Mouse (Mus musculus): Measurements from ENCODE around the gene Sgf29. TPM values are rescaled to one million over a fixed set of nuclear protein-coding genes. Genes with fewer than 3 reads are reported as not detected.

Gene Sgf29
- total RNA-seq, 2 experiments from 2014 or later = 31.1 to 35.4 TPM

DNA sequence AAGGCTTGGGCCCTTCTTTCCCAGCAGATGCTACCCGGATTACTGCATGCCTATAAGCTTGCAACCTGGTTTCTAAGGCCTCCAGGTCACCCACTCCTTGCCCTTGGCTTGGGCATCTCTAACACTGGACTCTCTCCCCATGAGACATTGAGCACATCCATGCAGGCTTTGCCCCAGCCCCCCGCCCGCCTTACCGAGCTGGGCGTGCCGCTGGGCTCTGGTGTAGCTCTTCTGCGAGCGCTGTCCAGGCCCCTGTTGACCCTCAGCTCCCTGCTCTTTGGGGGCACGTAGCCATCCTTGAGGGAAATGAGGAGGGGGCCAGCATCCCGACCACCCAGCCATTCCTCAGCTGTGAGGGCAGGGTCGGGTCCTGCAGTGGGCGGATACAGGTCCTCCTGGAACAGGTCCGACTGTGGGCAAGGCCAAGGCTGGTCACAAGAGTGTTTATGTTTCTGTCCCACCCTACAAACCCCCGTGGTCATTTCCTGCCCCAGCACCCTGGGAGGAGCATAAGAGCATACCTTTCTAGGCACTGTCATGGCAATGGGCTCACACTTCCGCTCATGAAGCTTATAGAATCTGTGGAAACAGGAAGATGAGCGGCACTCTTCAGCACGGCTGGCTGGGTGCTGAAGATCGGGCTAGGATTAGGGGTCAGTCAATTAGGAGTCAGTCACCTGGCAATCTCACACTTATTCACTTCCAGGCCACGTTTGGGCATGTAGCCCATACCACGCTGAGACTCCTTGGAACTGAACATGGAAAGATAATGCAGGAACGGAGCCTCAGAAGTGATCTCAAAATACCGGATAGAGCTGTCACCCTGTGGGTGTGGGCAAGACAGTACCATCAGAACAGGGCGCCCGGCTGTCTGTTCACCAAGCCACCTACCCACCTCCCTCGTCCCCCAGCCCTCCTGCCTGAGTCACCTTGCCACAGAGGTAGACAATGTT lies 51.2 kb downstream of the Sgf29 start:
- no peak for DNase-seq (ENCODE audit: low spot score in 2 of 2)
- intact Hi-C loops (cut with DNase I) = loop anchor here (5.0 kb wide), 1 partner anchor 77 kb away; the partner anchor contains the start of gene Ypel3

DNA sequence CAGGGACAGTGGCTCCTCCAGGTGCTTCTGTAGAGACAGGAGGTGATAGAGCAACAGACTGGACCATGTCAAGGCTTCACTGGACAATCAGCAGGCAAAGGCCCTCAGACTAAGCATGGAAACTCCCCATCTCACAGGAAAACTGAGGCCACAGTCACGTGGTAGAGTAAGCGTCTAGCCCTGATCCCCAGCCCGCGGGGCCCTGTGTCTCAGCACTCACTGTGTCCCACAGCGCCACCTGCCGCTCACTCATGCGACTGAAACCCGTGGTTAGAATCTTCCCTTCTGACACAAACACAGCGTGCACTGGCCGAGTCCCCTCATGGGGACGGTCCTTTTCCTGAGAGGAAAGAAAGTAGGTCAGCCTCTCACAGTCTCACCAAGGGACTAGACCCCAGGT lies 52.0 kb downstream of the Sgf29 start:
- intact Hi-C loops (cut with DNase I) = loop anchor here (5.0 kb wide), 1 partner anchor 76 kb away; the partner anchor contains the start of gene Ypel3
- DNase-seq (ENCODE audit: low spot score in 2 of 2) = peak; percentile 93 to 95

DNA sequence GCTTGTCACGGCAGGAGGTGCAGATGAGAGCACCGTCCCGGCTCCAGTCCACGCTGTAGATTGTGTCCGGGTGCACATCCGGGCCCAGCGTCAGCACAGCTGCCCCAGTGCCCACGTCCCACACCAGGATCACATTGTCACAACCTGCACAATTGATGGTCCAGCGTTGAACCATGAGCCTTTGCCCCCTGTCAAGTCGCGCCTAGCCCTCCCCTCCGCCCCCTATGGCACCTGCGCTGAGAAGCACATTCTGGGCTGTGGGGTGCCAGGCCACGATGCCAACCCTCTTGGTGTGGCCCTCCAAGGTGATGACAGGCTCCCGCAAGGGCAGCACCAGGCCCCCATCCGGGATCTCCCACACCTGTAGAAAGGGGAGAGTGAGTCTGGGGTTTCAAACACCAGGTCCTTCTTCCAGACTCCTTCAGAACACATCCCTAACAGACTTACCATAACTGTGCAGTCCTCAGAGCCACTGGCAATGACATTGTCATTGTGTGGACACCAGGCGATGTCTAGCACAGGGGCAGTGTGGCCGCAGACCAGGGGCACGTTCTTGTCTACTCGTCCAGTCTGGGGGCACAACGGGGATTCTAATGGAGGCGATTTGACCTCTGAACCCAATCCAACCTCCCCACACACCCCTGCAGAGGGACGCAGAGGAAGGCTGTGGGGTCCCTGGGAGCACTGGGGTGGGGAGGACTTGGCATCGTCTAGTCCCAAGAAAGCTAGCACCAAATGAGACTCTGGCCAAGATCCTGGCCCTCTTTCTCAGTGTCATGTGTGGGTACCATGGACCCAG lies 52.6 kb downstream of the Sgf29 start:
- DNase-seq (ENCODE audit: low spot score in 2 of 2) = no peak
- intact Hi-C loops (cut with DNase I) = loop anchor here (5.0 kb wide), 1 partner anchor 76 kb away; the partner anchor contains the start of gene Ypel3

DNA sequence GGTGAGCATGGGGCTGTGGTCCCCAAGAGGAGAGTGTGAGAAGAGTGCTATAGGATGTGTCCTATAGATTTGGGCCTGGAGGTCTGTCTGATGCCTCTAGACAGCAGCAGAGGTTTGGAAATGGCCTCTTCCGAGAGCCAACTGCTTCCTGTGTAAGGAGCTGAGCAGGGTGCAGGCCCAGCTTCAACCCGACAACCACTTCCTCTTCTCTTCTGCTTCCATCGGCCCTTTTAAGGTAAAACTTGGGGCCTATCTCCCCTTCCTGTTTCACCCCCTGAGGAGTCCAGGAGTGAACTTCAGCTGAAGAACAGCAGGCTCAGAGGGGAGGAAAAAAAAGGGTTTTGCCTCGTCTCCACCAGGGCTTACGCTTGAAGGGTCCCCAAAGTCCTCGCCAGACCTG lies 53.2 kb downstream of the Sgf29 start:
- intact Hi-C loops (cut with DNase I) = loop anchor here (5.0 kb wide), 1 partner anchor 75 kb away; the partner anchor contains the start of gene Ypel3
- DNase-seq (ENCODE audit: low spot score in 2 of 2) = peak in 1 of 2 experiments; percentile 41

DNA sequence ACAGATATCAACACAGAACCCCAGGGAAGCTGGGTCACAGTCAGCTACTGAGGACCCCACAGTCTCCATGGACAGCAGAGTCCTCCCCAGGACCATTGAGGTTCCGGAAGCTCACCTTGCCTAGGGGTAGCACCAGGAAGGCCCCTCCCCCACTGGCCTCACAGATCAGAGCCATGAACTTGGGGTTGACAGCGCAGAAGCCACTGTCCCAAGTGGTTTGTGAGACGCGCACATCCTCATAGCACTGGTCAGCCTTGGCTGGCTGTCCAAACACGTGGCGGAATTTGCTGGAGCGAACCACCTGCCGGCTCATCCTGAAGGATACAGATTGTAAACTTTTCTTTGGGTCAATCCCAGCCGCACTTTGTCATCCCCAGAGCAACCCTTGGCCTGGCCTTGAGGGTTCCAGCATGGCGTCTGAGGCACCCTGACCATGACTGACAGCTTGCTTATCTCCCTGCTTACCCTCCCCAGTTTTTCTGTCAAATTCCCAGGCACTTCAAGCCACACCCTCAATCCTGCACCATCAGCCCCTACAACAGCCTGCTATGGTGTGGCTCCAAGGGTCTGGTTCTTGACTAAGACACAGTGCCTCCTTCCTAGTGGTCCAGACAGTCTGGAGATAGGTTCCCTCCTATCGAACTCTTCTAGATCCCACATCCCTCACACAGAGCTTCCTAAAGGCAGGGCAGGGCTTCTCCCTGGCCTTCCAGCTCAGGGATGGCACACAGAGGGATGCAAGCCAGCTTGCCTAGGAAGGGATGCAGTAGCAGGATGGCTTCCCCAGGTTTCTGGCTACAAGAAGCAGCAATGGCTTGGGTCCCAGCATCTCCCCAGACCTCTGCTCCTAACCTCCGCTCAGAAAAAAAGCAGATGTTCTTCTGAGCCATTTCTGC lies 54.0 kb downstream of the Sgf29 start:
- intact Hi-C loops (cut with DNase I) = loop anchor here (5.0 kb wide), 1 partner anchor 74 kb away; the partner anchor contains the start of gene Ypel3
- DNase-seq (ENCODE audit: low spot score in 2 of 2) = peak in 1 of 2 experiments; percentile 33

DNA sequence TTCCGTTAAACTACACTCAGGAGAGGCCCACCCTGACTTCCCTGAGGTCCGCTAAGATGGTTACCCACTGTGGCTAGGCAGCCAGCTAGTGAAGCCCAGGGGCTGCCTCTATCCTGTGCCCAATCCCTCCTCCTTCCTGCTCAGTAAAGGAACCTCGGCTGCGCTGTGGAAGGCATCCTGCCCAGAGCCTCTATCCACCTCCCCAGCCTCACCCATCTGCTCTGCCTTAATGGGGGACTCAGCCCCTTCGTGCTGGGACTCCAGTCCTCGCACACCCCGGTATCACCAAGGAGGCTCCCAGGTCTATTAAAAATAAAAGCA lies 54.6 kb downstream of the Sgf29 start:
- DNase-seq (ENCODE audit: low spot score in 2 of 2) = peak in 1 of 2 experiments; percentile 62
- intact Hi-C loops (cut with DNase I) = loop anchor here (1.0 to 5.0 kb wide), 4 partner anchors 36 to 95 kb away; partner anchors contain the start of gene Ypel3

DNA sequence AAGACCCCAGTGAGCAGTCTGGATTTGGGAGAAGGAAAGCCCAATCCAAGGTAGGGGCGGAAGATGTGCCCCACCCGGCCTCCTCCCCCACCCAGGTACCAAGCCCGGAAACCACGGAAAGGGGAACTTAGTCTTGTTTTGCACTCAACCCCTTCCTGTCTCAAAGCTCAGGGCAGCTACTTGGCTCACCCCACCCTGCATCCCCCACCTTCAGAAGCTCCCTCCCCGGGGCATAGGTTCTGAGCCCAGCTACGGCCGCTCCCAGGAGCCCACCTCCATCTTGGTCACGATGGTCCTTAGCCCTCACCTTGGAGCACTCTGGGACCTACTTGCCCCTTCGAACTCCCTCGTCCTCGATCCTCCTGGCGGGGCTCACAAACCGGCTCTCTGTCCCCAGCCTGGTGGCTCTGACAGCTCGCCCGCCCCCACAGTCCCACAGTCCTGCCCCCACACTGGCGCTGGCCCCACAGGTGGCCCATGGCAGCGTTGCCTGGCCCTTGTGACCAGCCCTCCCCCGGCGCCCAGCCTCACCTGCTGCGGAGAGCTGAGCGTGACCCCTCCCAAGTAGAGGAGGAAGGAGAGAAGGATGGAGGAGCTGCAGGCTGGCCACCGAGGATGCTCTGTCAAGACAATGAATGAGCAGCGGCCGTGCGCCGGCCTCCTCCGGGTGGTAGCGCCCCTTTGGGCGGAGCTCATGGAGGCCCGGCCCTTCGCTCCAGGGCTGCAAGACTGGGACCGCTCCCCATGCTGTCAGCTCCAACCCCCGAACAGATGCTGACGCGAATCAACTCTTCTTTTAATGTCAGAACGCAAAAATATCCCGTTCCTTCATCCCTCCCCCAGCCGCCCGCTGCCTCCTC lies 55.2 kb downstream of the Sgf29 start:
- intact Hi-C loops (cut with DNase I) = loop anchor here (1.0 to 5.0 kb wide), 4 partner anchors 35 to 94 kb away; partner anchors contain the start of gene Ypel3
- peak; percentile 92 to 97 for DNase-seq (ENCODE audit: low spot score in 2 of 2)

DNA sequence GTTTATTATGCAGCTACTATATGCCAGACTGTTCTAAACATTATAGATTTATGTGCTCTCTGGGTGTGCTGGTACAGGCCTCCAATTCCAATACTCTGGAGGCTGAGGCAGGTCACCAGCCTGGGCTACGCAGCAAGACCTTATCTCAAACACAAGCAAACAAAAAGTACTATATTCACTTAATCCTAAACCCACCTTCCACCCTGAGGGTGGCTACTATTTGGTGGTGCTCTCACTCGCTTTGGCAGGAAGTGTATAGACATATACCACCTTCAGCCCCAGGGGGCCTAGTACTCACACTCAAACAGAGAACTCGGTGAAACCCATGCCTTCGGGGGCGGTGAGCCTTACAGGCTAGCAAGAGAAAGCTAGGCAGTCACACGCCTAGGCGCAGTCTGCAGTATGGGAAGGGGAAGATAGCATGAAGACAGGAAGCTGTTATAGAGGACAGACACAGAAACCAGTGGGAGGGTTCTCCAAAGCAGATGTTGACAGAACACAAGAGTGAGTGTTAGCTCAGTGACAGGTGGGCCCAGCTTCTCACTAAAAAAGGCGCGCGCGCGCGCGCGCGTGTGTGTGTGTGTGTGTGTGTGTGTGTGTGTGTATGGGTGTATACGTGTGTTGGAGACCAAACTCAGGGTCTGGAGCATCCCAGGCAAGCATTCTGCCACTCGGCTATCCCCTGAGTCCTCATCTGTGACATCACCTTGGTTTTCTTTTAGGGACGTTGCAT lies 58.5 kb downstream of the Sgf29 start, which contains the start of gene Coro1a:
Gene Coro1a, minus strand, starts transcription at position 346 of the 733 bp plus-strand sequence.
- DNase-seq (ENCODE audit: low spot score in 2 of 2) = peak in 1 of 2 experiments; percentile 46
- intact Hi-C loops (cut with DNase I) = no loop called here

DNA sequence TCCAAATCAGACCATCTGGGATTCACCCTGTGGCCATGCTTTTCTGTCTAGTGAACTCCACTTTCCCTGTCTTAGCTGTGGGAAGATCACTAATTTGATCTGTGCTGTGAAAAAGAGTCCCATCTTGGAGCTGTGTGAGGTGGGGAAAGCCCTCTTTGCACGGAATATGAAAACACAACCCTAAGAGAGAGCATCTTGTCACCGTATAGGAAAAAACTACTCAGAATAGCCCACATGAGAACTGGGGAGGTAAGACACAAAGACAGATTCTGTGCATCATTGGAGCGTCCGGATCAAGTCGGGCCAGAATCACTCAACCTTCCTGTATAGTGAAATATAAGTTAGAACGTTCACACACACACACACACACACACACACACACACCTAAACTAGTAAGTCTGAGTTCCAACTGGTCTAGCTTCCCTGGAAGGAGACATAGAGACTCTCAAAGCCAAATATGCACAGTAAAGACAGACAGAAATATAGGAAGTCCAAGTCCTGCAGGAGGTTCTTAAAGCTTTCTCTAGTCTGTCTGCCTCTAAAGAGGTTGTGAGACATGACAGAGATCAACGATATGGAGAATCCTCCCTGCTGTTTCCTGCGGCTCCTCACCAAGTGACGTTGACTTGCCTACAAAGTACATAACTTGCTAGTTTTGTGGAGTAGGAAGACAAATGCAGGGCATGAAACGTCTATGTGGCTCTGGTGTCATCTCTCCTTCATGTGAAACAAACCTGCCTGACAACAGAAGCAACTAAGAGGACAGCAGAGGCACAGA lies 59.3 kb downstream of the Sgf29 start:
- intact Hi-C loops (cut with DNase I) = no loop called here
- no peak for DNase-seq (ENCODE audit: low spot score in 2 of 2)

DNA sequence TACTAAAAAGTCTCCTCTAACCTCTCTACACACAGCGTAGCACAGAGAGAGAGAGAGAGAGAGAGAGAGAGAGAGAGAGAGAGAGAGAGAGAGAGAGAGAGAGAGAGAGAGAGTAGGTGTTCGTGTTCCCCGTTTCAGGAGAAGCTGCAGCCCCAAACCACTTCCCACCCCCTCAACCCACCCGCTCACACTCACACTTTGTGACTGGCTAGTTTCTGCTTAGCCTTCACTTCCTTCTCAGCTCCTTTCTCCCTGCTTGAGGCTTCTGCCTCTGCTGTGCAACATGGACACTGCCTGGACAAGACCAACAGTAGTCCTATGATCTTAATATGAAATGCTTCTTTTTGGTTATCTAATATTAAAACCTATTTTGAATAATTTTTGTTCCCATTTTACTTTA lies 61.2 kb downstream of the Sgf29 start:
- DNase-seq (ENCODE audit: low spot score in 2 of 2) = no peak
- intact Hi-C loops (cut with DNase I) = no loop called here

DNA sequence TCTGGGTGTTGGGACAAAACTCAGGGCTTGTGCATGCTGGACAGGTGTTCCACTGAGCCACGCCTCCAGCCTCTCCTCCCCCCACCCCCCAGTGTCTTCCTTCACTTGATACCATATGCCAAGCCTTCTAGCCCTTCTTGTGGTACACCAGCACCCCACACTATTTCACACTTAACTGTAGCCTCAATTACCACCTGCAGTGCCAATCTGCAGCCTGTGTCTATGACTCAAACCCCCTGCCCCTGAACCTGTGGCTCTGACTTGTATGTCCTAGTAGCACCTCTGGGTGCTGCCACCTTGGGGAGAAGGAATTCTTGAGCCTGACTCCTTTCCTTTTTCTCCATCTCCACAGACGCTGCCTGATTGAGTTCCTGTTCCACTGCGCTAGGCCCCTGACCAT lies 62.8 kb downstream of the Sgf29 start:
- intact Hi-C loops (cut with DNase I) = no loop called here

DNA sequence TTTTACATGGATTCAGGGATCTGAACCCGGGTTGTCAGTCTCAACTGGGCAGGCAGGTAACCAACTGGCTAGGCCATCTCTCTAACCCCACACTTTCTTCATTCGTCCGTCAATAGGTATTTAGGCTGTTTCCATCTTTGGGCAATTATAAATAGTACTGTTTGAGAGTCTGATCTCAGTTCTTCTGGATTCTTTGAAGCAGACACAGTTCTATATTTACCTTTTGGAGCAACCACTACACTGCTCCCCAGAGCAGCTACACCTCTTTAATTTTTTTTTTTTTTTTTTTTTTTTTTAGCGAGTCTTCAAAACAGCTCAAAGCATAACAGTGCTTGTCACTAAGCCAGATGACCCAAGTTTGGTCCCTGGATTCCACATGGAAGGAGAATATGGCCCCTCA lies 66.6 kb downstream of the Sgf29 start:
- DNase-seq (ENCODE audit: low spot score in 2 of 2) = no peak
- intact Hi-C loops (cut with DNase I) = no loop called here

More for the DNA sequence above, 62.8 kb downstream of the Sgf29 start:
- no peak for DNase-seq (ENCODE audit: low spot score in 2 of 2)

DNA sequence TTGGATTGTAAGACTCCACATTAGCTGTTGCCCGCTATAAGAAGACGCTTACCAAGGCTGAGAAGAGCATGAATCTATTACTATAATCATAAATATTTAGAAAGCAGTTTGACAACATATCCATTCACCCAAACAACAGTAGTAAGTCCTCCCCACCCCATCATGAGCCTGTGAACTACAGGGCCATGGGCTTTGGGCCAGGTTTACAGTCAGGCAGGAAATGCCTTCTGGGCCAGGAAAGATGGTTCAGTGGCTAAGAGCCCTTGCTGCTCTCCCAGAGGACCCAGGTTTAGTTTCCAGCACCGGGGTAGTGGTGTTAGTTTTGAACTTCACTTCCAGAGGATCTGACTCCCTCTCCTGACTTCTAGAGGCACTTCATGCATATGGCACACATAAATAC lies 68.5 kb downstream of the Sgf29 start:
- intact Hi-C loops (cut with DNase I) = no loop called here
- no peak for DNase-seq (ENCODE audit: low spot score in 2 of 2)

DNA sequence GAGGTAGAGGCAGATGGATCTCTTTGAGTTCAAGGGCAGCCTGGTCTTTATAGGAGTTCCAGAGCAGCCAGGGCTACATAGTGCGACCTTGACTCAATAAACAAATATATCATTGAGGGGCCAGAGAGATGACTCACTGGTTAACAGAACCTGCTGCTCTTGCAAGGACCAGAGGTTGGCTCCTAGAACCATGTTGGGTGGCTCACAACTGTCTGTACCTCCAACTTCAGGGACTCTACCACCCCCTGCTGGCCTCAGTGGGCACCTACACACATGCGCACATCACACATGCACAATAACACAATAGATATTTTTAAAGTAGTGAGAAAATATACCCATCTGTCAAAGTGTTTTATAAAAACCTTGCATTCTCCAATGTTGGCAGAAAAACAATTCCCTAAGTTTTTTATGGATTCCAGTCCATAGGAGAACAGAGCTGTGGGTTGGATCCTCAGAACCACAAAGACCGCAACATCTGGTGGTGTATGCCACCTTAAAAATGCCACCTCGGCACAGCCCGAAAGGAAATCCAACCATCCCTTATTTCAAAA lies 69.8 kb downstream of the Sgf29 start:
- DNase-seq (ENCODE audit: low spot score in 2 of 2) = peak in 1 of 2 experiments; percentile 76
- intact Hi-C loops (cut with DNase I) = no loop called here

DNA sequence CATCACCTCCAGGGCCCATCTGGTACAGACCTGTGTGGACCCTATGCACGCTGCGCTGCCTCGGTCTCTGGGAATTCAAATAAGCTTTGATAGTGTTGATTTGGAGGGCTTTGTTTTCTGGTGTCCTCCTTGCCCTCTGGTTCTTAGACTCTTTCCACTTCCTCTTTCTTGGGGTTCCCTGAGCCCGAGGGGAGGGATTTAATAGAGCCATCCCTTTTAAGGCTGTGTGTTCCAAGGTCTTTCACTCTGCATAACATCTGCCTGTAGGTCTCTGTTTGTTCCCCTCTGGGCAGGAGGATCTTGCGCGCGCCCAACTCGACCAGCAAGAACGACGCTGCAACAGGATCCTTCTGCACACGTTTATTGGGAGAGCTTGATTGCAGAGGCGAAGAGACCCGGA lies 72.5 kb downstream of the Sgf29 start:
- intact Hi-C loops (cut with DNase I) = loop anchor here (2.0 kb wide), 1 partner anchor 17 kb away; no protein-coding TSS in a partner anchor
- no peak for DNase-seq (ENCODE audit: low spot score in 2 of 2)

Measured in left cerebral cortex, postnatal 25 days (tissue).